Mouse (Mus musculus): ENCODE results near the gene Cand1.

The Cand1 gene

DNA sequence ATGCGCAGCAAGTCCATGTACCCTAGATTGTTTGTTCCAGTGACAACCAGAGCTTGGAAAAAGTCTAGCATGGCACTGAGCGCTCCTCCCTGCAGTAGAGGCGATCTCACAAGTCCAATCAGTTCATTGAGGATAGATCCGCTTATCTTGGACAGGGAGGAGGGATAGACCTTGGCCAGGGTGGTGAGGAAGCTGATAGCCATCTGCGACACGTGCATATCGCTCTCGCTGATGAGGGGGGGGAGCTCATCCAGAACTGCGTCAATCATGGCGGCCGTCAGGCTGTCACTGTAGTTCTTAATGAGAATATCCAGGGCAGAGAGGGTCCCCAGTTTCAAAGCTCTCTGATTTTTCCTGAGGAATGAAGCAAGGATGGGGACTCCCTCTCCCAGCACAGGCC, 28.6 kb downstream of the Cand1 start:
- DNase-seq (ENCODE audit: low read depth, low spot score) = no peak

DNA sequence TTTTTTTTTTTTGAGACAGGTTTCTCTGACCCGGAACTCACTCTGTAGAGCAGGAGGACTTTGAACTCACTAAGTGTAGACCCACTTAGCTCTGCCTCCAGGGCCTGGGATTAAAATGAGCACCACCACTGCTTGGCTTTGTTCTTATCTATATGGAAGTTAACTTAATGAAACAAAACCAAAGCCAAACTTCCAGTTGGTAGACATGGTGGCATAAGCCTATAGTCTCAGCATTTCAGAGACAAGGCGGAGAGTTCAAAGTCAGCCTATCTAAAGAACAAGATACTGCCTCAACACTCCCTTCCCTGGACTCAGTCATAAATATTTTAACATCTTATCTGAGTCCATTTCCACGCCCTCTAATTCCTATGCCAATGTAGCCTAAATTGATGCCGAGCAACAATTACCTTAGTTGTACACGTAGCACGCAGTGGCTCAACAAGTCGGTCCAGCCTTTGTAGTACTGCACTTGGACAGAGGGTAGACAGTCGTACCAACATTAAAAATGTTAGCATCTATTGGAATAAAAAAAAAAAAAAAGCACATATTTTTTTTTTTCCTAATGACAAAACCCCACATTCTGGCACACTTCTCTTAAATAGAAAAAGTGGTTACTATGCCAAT, 33.4 kb downstream of the Cand1 start:
- DNase-seq (ENCODE audit: low read depth, low spot score) = no peak

DNA sequence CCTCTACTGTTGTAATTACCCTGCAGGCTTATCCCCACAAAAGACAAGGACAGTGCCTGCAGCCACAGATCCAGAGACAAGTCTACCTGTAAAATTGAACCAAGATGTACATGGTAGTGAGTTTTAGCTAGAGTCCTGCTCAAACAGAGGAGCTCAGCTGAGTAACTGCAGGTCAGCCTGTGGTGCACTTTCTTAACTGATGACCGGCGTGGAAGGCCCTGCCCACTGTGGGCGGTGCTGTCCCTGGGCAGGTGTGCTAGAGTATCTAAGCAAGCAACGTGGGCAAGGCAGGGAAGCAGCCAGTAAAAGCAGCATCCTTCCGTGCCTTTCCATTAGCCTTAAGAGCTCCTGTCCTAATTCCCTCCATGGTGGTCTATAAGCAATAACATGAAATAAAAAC, 34.6 kb downstream of the Cand1 start:
- DNase-seq (ENCODE audit: low read depth, low spot score) = no peak

- DNase-seq (ENCODE audit: low read depth, low spot score) = peak; percentile 47
These were observed 35.4 kb downstream of the Cand1 start for GRCm38 (mm10) chr10:119204334-119204946.

DNA sequence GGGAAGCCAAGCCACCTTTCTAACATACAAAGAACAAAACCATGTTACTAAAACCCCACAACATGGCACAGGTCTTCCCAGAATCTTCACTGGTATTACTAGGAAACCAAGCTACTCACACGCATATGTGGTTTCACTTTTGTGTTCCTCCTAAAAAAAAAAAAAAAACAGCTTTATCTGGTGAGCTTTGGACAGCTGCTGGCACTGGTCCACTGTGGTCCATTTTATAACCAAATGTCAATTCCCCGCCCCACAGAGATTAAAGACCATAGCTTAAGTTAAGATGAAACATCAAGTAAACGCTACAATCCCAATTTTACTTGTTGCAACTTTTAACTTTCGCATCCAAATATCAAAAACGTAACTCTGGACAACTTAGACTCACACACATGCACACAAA, 40.0 kb downstream of the Cand1 start:
- no peak for DNase-seq (ENCODE audit: low read depth, low spot score)

- peak; percentile 20 for DNase-seq (ENCODE audit: low read depth, low spot score)
These were observed 41.5 kb downstream of the Cand1 start for GRCm38 (mm10) chr10:119198186-119198880.

DNA sequence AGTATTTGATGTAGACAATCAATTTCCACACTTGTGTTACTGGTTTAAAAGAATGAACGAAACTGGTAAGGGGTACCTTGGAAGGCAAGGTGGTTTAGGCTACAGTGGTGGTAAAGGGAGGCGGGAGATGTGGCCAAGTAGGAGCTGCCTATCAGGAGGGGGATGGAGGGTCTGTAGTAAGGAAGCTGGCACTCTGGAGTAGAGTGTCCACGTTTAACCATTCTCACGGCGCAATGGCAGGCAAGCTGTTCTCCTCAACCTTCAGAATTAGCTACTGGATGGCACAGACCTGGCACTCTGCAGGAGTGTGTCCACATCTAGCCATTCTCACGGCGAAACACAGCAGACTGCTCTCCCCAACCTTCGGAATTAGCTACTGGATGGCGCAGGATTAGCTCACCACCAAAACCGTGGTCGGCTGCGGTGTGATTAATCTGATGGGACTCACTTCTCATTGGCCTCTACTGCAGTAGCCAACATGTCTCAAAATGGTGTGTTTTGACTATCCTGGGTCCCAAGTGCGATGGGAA, 42.2 kb downstream of the Cand1 start:
- DNase-seq (ENCODE audit: low read depth, low spot score) = no peak

GRCm38 (mm10) chr10:119192598-119193372, 47.1 kb downstream of the Cand1 start:
- DNase-seq (ENCODE audit: low read depth, low spot score) = no peak

DNA sequence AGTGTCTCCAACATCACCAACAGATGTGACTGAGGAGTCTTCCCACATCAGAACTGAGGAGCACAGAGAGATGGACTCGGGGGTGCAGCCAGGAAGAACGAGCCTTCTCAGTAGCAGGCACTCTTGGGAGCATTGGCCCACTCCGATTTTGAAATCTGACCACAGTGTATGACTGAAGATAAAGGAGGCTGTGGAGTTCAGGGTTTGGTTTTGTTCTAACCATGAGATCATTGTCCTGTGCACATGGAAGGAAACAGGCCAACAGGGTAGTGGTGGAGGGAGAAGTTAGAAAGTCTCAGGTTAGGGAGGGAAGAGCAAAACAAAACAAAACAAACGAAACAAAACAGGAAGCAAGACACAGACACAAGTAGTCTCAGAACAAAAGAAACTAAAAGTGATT, 52.1 kb downstream of the Cand1 start:
- no peak for DNase-seq (ENCODE audit: low read depth, low spot score)

- DNase-seq (ENCODE audit: low read depth, low spot score) = no peak
These were observed 70.2 kb downstream of the Cand1 start for GRCm38 (mm10) chr10:119169656-119170055.

DNA sequence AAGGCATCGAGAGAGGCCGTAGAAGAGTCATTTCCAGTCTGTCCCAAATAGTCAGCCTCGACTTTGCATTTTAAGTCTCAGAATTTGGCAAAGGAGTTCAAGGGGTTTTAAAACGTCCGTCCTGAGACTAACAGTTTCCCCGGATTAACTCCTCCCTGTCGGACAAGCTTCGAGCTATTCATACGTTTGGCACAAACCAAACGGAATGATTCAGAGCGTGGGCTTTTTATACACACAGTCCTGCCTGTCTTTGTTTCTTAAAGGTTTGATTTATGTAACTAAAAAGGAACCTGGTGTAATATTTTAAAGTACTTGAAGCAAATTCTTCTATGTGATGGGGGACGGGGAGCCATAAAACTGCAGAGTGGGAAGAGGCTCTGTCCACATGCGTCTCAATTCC, 70.6 kb downstream of the Cand1 start:
- no peak for DNase-seq (ENCODE audit: low read depth, low spot score)

- DNase-seq (ENCODE audit: low read depth, low spot score) = peak; percentile 54
These were observed 71.1 kb downstream of the Cand1 start for GRCm38 (mm10) chr10:119168791-119169190.

DNA sequence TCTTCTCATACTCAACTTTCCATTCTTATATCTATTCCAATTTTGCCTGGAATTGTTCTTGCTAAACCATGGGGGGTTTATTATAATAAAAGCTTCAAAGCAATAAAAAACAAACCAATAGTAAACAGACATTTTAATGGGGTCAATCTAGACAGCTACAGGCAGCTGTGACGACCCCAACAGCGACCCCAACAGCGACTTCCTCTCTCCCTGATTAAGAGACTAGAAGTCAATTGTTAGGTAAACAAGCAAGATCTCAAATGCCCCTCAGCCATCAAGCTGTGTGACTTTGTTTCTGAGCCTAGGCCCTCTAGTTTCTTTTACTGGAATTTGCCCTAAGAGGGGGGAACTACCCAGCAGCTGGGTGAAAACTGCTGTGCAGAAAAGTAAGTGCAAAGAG, 72.0 kb downstream of the Cand1 start:
- no peak for DNase-seq (ENCODE audit: low read depth, low spot score)

- peak; percentile 51 for DNase-seq (ENCODE audit: low read depth, low spot score)
These were observed 74.8 kb downstream of the Cand1 start for GRCm38 (mm10) chr10:119165051-119165450.

DNA sequence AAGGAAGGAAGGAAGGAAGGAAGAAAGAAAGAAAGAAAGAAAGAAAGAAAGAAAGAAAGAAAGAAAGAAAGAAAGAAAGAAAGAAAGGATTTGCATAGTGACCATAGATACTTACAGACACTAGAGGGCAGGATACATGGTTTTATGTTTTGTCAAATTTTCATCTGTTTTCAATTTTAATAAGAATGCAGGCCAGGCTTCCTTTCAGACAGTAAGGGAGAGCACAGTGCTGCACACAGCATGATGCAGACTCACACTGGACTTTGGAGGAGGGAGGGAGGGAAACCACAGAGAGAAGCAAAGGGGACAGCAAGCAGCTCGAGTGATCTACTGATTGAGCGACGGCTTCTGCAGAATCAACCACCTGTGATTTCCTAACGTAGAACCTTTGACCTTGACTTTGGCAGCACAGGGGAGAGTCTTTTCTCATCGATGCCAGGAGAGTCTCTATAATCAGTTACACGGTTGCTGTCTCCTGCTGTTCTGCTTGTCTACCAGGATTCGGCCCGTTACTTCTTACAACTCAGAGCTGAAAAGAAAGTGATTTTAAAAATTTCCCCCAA, 78.0 kb downstream of the Cand1 start:
- no peak for DNase-seq (ENCODE audit: low read depth, low spot score)

DNA sequence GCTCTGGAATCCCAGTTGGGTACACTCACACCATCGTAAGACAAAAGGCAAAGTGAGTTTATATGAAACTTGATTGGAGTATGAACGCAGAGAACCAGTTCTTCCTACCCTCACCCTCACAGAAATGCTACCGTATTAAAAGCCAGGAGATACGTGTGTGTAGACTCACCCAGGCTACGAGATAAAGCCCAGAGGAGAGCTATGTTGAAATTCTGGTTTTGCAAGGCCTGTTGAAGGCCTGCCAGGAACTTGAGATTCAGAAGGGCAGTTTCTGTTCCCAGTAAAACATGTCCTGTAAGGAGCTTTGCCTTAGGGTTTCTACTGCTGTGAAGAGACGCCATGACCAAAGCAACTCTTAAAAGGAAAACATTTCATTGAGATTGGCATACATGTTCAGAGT, 79.7 kb downstream of the Cand1 start:
- no peak for DNase-seq (ENCODE audit: low read depth, low spot score)

- DNase-seq (ENCODE audit: low read depth, low spot score) = peak; percentile 77
These were observed 90.6 kb downstream of the Cand1 start for GRCm38 (mm10) chr10:119149261-119149660.

Measured in ZHBTc4 (cell line).